ENCODE assay signal across 25 mouse cellular contexts in the genomic region with DNA sequence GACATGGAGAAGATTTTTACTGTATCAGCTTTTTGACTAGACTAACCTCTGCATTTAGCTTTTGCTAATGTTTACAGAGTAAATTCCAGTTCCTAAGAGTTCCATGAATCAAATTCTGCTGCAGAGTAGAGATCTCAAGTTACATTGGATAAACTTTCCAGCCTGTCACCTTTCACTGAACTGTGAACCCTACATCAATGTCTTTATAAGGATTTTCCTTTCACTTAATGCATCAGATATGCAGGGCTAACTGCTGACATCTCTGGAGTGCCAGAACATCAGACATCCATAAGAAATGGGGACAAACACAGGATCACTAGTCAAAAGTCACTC.
DNase-seq lines count a peak whose midpoint lies in the region; ATAC-seq and TF ChIP-seq lines count a peak whose summit lies in the region.
"Had no signal": no experiment of that assay in that cellular context is flagged by ENCODE, and none has a peak within 500 bp of the region (broad histone marks: within the 10 kb centered on the region; RNA-seq: fewer than 3 reads in every experiment).

No protein-coding gene starts in this region.

- no peaks in the 10 kb centered on the region for H3K9me3 ChIP-seq in kidney, embryonic 15.5 days (replicated peaks)
- H3K9me3 ChIP-seq in lung, embryonic 14.5 days (ENCODE audit: low read depth, low read length): no peaks in the 10 kb centered on the region
- no peaks in the 10 kb centered on the region for H3K9me3 ChIP-seq in lung, postnatal 0 days (ENCODE audit: low read length)
- H3K9me3 ChIP-seq in embryonic facial prominence, embryonic 14.5 days (ENCODE audit: control insufficient read depth, low read length): no peaks in the 10 kb centered on the region
- H3K9me3 ChIP-seq: forebrain, embryonic 13.5 days; hindbrain, embryonic 10.5 days; hindbrain, embryonic 15.5 days; limb, embryonic 15.5 days; liver, embryonic 15.5 days; lung, embryonic 15.5 days; midbrain, embryonic 13.5 days; neural tube, embryonic 13.5 days had no signal

- H3K4me2 ChIP-seq in kidney, embryonic 15.5 days: no peak overlapping the region
- H3K4me2 ChIP-seq in lung, embryonic 14.5 days: no peak overlapping the region
- no peak overlapping the region for H3K4me2 ChIP-seq in lung, postnatal 0 days (replicated peaks; ENCODE audit: low read depth, low read length)
- H3K4me2 ChIP-seq in embryonic facial prominence, embryonic 14.5 days (ENCODE audit: low read depth, low read length): no peak overlapping the region
- H3K4me2 ChIP-seq: forebrain, embryonic 13.5 days; hindbrain, embryonic 15.5 days; limb, embryonic 15.5 days; liver, embryonic 15.5 days; lung, embryonic 15.5 days; midbrain, embryonic 13.5 days; neural tube, embryonic 13.5 days had no signal

- ATAC-seq in kidney, embryonic 15.5 days (replicated peaks; ENCODE audit: low FRiP score): peak; percentile 83
- peak; percentile 44; the same call in 1 of the 2 replicates for ATAC-seq in lung, embryonic 14.5 days (ENCODE audit: insufficient read depth)
- no peak for ATAC-seq in lung, postnatal 0 days
- peak; percentile 37; the same call in 1 of the 2 replicates for ATAC-seq in embryonic facial prominence, embryonic 14.5 days (ENCODE audit: low read depth)
- ATAC-seq: activated CD4-positive, CD25-positive, alpha-beta regulatory T cell, adult 4 months; forebrain, embryonic 13.5 days; inflammation-experienced regulatory T-cells, adult 6 months; midbrain, embryonic 13.5 days had no signal

- H3K27ac ChIP-seq in kidney, embryonic 15.5 days: no peak overlapping the region
- H3K27ac ChIP-seq in lung, embryonic 14.5 days (ENCODE audit: low read depth): no peak overlapping the region
- no peak overlapping the region for H3K27ac ChIP-seq in lung, postnatal 0 days (ENCODE audit: low read length)
- no peak overlapping the region for H3K27ac ChIP-seq in embryonic facial prominence, embryonic 14.5 days (replicated peaks; ENCODE audit: low read depth, low read length)
- H3K27ac ChIP-seq: forebrain, embryonic 13.5 days; hindbrain, embryonic 10.5 days; hindbrain, embryonic 15.5 days; limb, embryonic 15.5 days; liver, embryonic 15.5 days; lung, embryonic 15.5 days; midbrain, embryonic 13.5 days; neural tube, embryonic 13.5 days had no signal

- no peaks in the 10 kb centered on the region for H3K27me3 ChIP-seq in kidney, embryonic 15.5 days
- no peaks in the 10 kb centered on the region for H3K27me3 ChIP-seq in lung, embryonic 14.5 days (ENCODE audit: insufficient read depth, low read length)
- no peaks in the 10 kb centered on the region for H3K27me3 ChIP-seq in lung, postnatal 0 days (replicated peaks; ENCODE audit: insufficient read depth, low read length)
- H3K27me3 ChIP-seq in embryonic facial prominence, embryonic 14.5 days (replicated peaks; ENCODE audit: control insufficient read depth, insufficient read depth, low read length): no peaks in the 10 kb centered on the region
- H3K27me3 ChIP-seq: forebrain, embryonic 13.5 days; hindbrain, embryonic 15.5 days; limb, embryonic 15.5 days; liver, embryonic 15.5 days; lung, embryonic 15.5 days; midbrain, embryonic 13.5 days; neural tube, embryonic 13.5 days had no signal

- no peak for TF ChIP-seq EP300 in lung, postnatal 0 days (IDR thresholded peaks at IDR 0.05)

- TF ChIP-seq CTCF in lung, embryonic 14.5 days (IDR thresholded peaks at IDR 0.05; ENCODE audit: low read depth): no peak
- TF ChIP-seq CTCF in lung, postnatal 0 days (IDR thresholded peaks at IDR 0.05): no peak

- no peak overlapping the region for H3K4me3 ChIP-seq in kidney, embryonic 15.5 days (replicated peaks)
- no peak overlapping the region for H3K4me3 ChIP-seq in lung, embryonic 14.5 days (ENCODE audit: low read depth, low read length)
- H3K4me3 ChIP-seq in lung, postnatal 0 days (ENCODE audit: low read depth, low read length): no peak overlapping the region
- no peak overlapping the region for H3K4me3 ChIP-seq in embryonic facial prominence, embryonic 14.5 days (ENCODE audit: low read depth, low read length)
- H3K4me3 ChIP-seq: forebrain, embryonic 13.5 days; hindbrain, embryonic 10.5 days; hindbrain, embryonic 15.5 days; limb, embryonic 15.5 days; liver, embryonic 15.5 days; lung, embryonic 15.5 days; midbrain, embryonic 13.5 days; neural tube, embryonic 13.5 days had no signal

- 0 out of 2 replicates have a peak, but pooled peaks cover 2% of the 10 kb centered on the region for H3K4me1 ChIP-seq in kidney, embryonic 15.5 days
- H3K4me1 ChIP-seq in lung, embryonic 14.5 days (ENCODE audit: insufficient read depth): no peaks in the 10 kb centered on the region; the same call in 1 of the 2 replicates
- H3K4me1 ChIP-seq in lung, postnatal 0 days (ENCODE audit: insufficient read depth, low read depth, low read length): no peaks in the 10 kb centered on the region
- H3K4me1 ChIP-seq in embryonic facial prominence, embryonic 14.5 days (ENCODE audit: control insufficient read depth, insufficient read depth, low read length): no peaks in the 10 kb centered on the region
- H3K4me1 ChIP-seq: forebrain, embryonic 13.5 days; hindbrain, embryonic 10.5 days; hindbrain, embryonic 15.5 days; limb, embryonic 15.5 days; liver, embryonic 15.5 days; midbrain, embryonic 13.5 days; neural tube, embryonic 13.5 days had no signal

- H3K9ac ChIP-seq in kidney, embryonic 15.5 days: no peak overlapping the region
- no peak overlapping the region for H3K9ac ChIP-seq in lung, embryonic 14.5 days
- no peak overlapping the region for H3K9ac ChIP-seq in lung, postnatal 0 days (replicated peaks; ENCODE audit: low read depth)
- H3K9ac ChIP-seq in embryonic facial prominence, embryonic 14.5 days (ENCODE audit: low read depth, low read length): no peak overlapping the region
- H3K9ac ChIP-seq: forebrain, embryonic 13.5 days; hindbrain, embryonic 15.5 days; limb, embryonic 15.5 days; liver, embryonic 15.5 days; lung, embryonic 15.5 days; midbrain, embryonic 13.5 days; neural tube, embryonic 13.5 days had no signal

- H3K36me3 ChIP-seq in kidney, embryonic 15.5 days: no peaks in the 10 kb centered on the region
- no peaks in the 10 kb centered on the region for H3K36me3 ChIP-seq in lung, embryonic 14.5 days (ENCODE audit: insufficient read depth)
- H3K36me3 ChIP-seq in lung, postnatal 0 days (ENCODE audit: insufficient read depth, low read length): no peaks in the 10 kb centered on the region
- no peaks in the 10 kb centered on the region for H3K36me3 ChIP-seq in embryonic facial prominence, embryonic 14.5 days (ENCODE audit: control insufficient read depth, insufficient read depth, low read length)
- H3K36me3 ChIP-seq: hindbrain, embryonic 10.5 days; hindbrain, embryonic 15.5 days; limb, embryonic 15.5 days; liver, embryonic 15.5 days; lung, embryonic 15.5 days; midbrain, embryonic 13.5 days; neural tube, embryonic 13.5 days had no signal

- no peak for DNase-seq in kidney, postnatal 14 days
- DNase-seq in lung, embryonic 14.5 days: peak; percentile 36
- DNase-seq in lung, postnatal 0 days (ENCODE audit: low spot score): no peak
- peak; percentile 39 for DNase-seq in embryonic facial prominence, embryonic 14.5 days (ENCODE audit: low spot score)
- no peak for DNase-seq in urinary bladder, postnatal 4 days (ENCODE audit: low spot score in 2 of 2)
- DNase-seq: adrenal gland, adult 8-10 months; B cell, adult 2 months; cerebellum, adult 2 months; cerebellum, postnatal 14 days; gastrocnemius, postnatal 14 days; heart, postnatal 14 days; kidney, postnatal 25 days; lung, postnatal 36 days; thymus, postnatal 4 days had no signal

Comparison
In these comparisons a context has a peak if more than half of its experiments do, and no peak if none do; other contexts are left out.
1. DNase-seq: peak in lung, embryonic 14.5 days (single experiment) and embryonic facial prominence, embryonic 14.5 days (single experiment); none in kidney, postnatal 14 days (single experiment), lung, postnatal 0 days (single experiment) and urinary bladder, postnatal 4 days (0 of 2).